Mouse (Mus musculus) lung, adult 2 months (tissue): ENCODE results near the gene Unc13b.

Source experiments
- CTCF ChIP-seq: fragments of 200-500 bp; IDR thresholded peaks from 2 replicates; pipeline ENCODE4 v1.5.1; 2011; ENCODE audit warnings: mild to moderate bottlenecking, low read length, control low read depth; ENCODE audit not compliant: insufficient read depth
- POLR2A ChIP-seq: fragments of 200-500 bp; IDR thresholded peaks from 2 replicates; pipeline ENCODE4 v1.6.1; 2011; ENCODE audit warnings: low read depth, mild to moderate bottlenecking, control low read depth, low read length, borderline replicate concordance; ENCODE audit errors: extremely low read depth

DNA sequence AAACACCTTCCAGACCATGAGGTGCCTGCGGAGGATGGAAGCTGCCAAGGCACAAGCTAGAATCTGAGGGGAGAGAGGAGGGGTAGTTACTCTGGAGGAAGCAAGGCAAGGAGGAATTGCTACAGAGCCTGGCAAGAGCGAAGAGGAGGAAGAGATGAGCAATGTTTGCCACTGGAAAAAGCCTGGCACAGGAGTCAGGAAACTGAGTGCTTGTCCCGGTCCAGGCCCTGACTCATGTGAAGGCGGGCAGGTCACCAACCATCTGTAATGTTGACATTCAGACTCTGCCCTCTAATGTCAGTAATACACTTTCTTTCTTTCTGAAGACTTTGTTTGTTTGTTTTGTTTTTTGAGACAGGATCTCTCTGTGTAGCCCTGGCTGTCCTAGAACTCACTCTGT is 40.6 kb upstream of the Unc13b start:
- TF ChIP-seq POLR2A, result no peak
- TF ChIP-seq CTCF, result no peak
